Mouse (Mus musculus): ENCODE measurements around the gene Rangrf. TPM values are rescaled to one million over a fixed set of nuclear protein-coding genes. Genes with fewer than 3 reads are reported as not detected.
A peak's percentile ranks its signal among the peaks of the same experiment; 100 is the strongest.
"Not testable (repeated sequence)": the region's sequence is repeated elsewhere in the genome, so short reads cannot be mapped to it uniquely, and the experiment has no call there.

Rangrf gene
- polyA plus RNA-seq, 1 experiment from 2014 or later, result 2.4 TPM

- 95% methylated on average over 4 of the region's 4 CpGs for WGBS (ENCODE audit: missing documents)
- no peak overlapping the region for H3K4me3 ChIP-seq (ENCODE audit: inconsistent target)
- peaks cover 48% of the 10 kb centered on the region; the same call in 1 of the 2 replicates for H3K36me3 ChIP-seq (ENCODE audit: inconsistent target)
- no peaks in the 10 kb centered on the region for H3K79me2 ChIP-seq (ENCODE audit: inconsistent target)
- no peak overlapping the region for H3K27ac ChIP-seq
Measured at GRCm38 (mm10) chr11:68997080-68997479, 22.1 kb upstream of the Rangrf start.

- Histone ChIP-seq H3K27ac (no peak overlapping the region), H3K4me3 (ENCODE audit: inconsistent target) (no peak overlapping the region), H3K79me2 (ENCODE audit: inconsistent target) (no peaks in the 10 kb centered on the region), H3K36me3 (ENCODE audit: inconsistent target) (peaks cover 27% of the 10 kb centered on the region; the same call in 1 of the 2 replicates)
- WGBS (ENCODE audit: missing documents), result 96% methylated on average over 3 of the region's 3 CpGs
Measured at GRCm38 (mm10) chr11:68994377-68994776, 19.4 kb upstream of the Rangrf start.

- Histone ChIP-seq H3K79me2 (ENCODE audit: inconsistent target) (no peaks in the 10 kb centered on the region), H3K27ac (no peak overlapping the region), H3K36me3 (ENCODE audit: inconsistent target) (peaks cover 22% of the 10 kb centered on the region; the same call in 1 of the 2 replicates), H3K4me3 (ENCODE audit: inconsistent target) (no peak overlapping the region)
- 94% methylated on average over 7 of the region's 7 CpGs for WGBS (ENCODE audit: missing documents)
Measured at GRCm38 (mm10) chr11:68993122-68993521, 18.1 kb upstream of the Rangrf start.

GRCm38 (mm10) chr11:68988341-68988740 is 13.4 kb upstream of the Rangrf start:
- WGBS (ENCODE audit: missing documents), result 95% methylated on average over 17 of the region's 17 CpGs
- Histone ChIP-seq H3K4me3 (ENCODE audit: inconsistent target) (no peak overlapping the region), H3K79me2 (ENCODE audit: inconsistent target) (no peaks in the 10 kb centered on the region), H3K27ac (no peak overlapping the region), H3K36me3 (ENCODE audit: inconsistent target) (peaks cover 6% of the 10 kb centered on the region; the same call in 1 of the 2 replicates)

GRCm38 (mm10) chr11:68987365-68987882 is 12.4 kb upstream of the Rangrf start:
- Histone ChIP-seq H3K79me2 (ENCODE audit: inconsistent target) (no peaks in the 10 kb centered on the region), H3K27ac (no peak overlapping the region), H3K36me3 (ENCODE audit: inconsistent target) (peaks cover 2% of the 10 kb centered on the region; the same call in 1 of the 2 replicates), H3K4me3 (ENCODE audit: inconsistent target) (no peak overlapping the region)
- 95% methylated on average over 11 of the region's 11 CpGs for WGBS (ENCODE audit: missing documents)

- Histone ChIP-seq H3K4me3 (ENCODE audit: inconsistent target) (no peak overlapping the region), H3K27ac (no peak overlapping the region), H3K79me2 (ENCODE audit: inconsistent target) (no peaks in the 10 kb centered on the region), H3K36me3 (ENCODE audit: inconsistent target) (no peaks in the 10 kb centered on the region)
- WGBS (ENCODE audit: missing documents), result 37% methylated on average over 4 of the region's 4 CpGs
Measured at GRCm38 (mm10) chr11:68982639-68983369, 7.8 kb upstream of the Rangrf start.

- Histone ChIP-seq H3K36me3 (ENCODE audit: inconsistent target) (no peaks in the 10 kb centered on the region), H3K79me2 (ENCODE audit: inconsistent target) (no peaks in the 10 kb centered on the region), H3K27ac (no peak overlapping the region), H3K4me3 (ENCODE audit: inconsistent target) (no peak overlapping the region)
- 87% methylated on average over 3 of the region's 3 CpGs for whole genome bisulfite sequencing (ENCODE audit: missing documents)
Measured at GRCm38 (mm10) chr11:68980919-68981318, 5.9 kb upstream of the Rangrf start.

- Histone ChIP-seq H3K27ac (no peak overlapping the region), H3K79me2 (ENCODE audit: inconsistent target) (no peaks in the 10 kb centered on the region), H3K4me3 (ENCODE audit: inconsistent target) (no peak overlapping the region), H3K36me3 (ENCODE audit: inconsistent target) (no peaks in the 10 kb centered on the region)
- WGBS (ENCODE audit: missing documents), result 27% methylated on average over 5 of the region's 5 CpGs
Measured at GRCm38 (mm10) chr11:68979320-68979733, 4.3 kb upstream of the Rangrf start.

- no peaks in the 10 kb centered on the region for H3K79me2 ChIP-seq (ENCODE audit: inconsistent target)
- H3K4me3 ChIP-seq (ENCODE audit: inconsistent target), result no peak overlapping the region
- no peaks in the 10 kb centered on the region for H3K36me3 ChIP-seq (ENCODE audit: inconsistent target)
- 89% methylated on average over 1 of the region's 1 CpGs for WGBS (ENCODE audit: missing documents)
- no peak overlapping the region for H3K27ac ChIP-seq
Measured at GRCm38 (mm10) chr11:68975601-68976000, 616 bp upstream of the Rangrf start.

GRCm38 (mm10) chr11:68974059-68974450 is 930 bp downstream of the Rangrf start:
- Histone ChIP-seq H3K27ac (no peak overlapping the region), H3K79me2 (ENCODE audit: inconsistent target) (no peaks in the 10 kb centered on the region), H3K4me3 (ENCODE audit: inconsistent target) (peak overlapping the region; percentile 30), H3K36me3 (ENCODE audit: inconsistent target) (no peaks in the 10 kb centered on the region)
- 68% methylated on average over 6 of the region's 6 CpGs for WGBS (ENCODE audit: missing documents)

GRCm38 (mm10) chr11:68973250-68974058 is 1.5 kb downstream of the Rangrf start:
- H3K27ac ChIP-seq; H3K36me3 ChIP-seq (ENCODE audit: inconsistent target); H3K79me2 ChIP-seq (ENCODE audit: inconsistent target): not testable (repeated sequence)
- H3K4me3 ChIP-seq (ENCODE audit: inconsistent target), result peak overlapping the region; percentile 30
- WGBS (ENCODE audit: missing documents), result 2% methylated on average over 35 of the region's 38 CpGs

- H3K79me2 ChIP-seq (ENCODE audit: inconsistent target), result no peaks in the 10 kb centered on the region
- H3K27ac ChIP-seq, result no peak overlapping the region
- no peaks in the 10 kb centered on the region for H3K36me3 ChIP-seq (ENCODE audit: inconsistent target)
- no peak overlapping the region for H3K4me3 ChIP-seq (ENCODE audit: inconsistent target)
- WGBS (ENCODE audit: missing documents), result 86% methylated on average over 4 of the region's 4 CpGs
Measured at GRCm38 (mm10) chr11:68970232-68970631, 4.8 kb downstream of the Rangrf start.

GRCm38 (mm10) chr11:68968752-68969151 is 6.2 kb downstream of the Rangrf start:
- 94% methylated on average over 11 of the region's 11 CpGs for WGBS (ENCODE audit: missing documents)

GRCm38 (mm10) chr11:68967337-68968282 is 7.4 kb downstream of the Rangrf start, which contains the start of gene Slc25a35:
TSS of gene Slc25a35 (plus strand) at chr11:68968131.
- Histone ChIP-seq H3K27ac (no peak within 1 kb of the TSS), H3K79me2 (ENCODE audit: inconsistent target) (no peaks in the 10 kb centered on the region), H3K4me3 (ENCODE audit: inconsistent target) (peak within 1 kb of the TSS; percentile 55), H3K36me3 (ENCODE audit: inconsistent target) (no peaks in the 10 kb centered on the region)
- WGBS (ENCODE audit: missing documents), result 1% methylated on average over 45 of the region's 50 CpGs

More at GRCm38 (mm10) chr11:68968752-68969151, 6.2 kb downstream of the Rangrf start:
- Histone ChIP-seq H3K4me3 (ENCODE audit: inconsistent target) (no peak overlapping the region), H3K27ac (no peak overlapping the region), H3K36me3 (ENCODE audit: inconsistent target) (no peaks in the 10 kb centered on the region), H3K79me2 (ENCODE audit: inconsistent target) (no peaks in the 10 kb centered on the region)

Measured in macrophage (primary cell).